Mouse (Mus musculus) B cell, adult 67 days (primary cell): Measurements from ENCODE around the gene 2700049A03Rik. TPM values are rescaled to one million over a fixed set of nuclear protein-coding genes. Genes with fewer than 3 reads are reported as not detected.

Experiments used
- total RNA-seq, 2 experiments: library from RNA; stranded (reverse); gene quantifications; 4 replicates each; pipeline ENCODE4 v1.2.4; 2023

Gene 2700049A03Rik
- 10 to 100 TPM; 14.2 to 15.1 TPM for total RNA-seq

DNA sequence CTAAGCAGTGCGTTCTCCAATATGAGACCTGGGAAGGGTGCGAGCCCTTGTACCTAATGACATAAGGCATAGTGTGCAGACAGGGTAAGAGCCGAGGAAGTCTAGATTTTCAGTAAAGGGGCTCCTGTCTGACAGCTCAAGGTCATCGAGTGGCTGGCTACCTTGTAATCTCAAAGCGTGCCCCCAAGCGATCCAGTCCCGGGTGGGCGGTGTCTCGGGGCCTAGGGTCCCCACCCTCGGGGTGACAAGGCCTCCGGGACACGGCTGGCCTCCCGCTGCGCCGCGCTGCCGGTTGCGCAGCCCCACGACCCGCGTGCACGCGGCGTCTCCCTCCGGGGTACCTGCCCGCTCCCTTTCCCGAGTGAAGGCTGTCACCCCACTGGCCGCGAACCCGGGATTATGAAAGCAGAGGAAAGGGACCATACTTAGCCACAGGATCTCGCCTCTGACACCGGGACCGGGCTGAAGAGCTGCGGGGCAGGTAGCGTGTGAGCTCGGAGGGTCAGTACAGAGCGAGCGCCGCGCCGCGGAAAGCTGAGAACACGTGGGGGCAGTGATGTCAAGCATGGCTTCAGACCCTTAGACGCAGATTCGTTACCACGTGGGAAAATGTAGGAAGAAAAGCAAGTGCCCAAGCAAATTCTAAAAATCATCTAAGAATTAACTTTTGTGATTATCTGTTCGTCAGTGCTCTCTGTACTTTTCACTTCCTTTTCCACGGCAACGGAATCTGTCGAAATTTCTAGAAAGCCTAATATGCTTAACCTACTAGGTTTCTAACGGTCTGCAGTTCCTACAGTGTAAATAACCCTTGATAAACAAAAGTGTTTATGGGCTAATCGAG is at the start of gene 2700049A03Rik, which contains the start of gene Timm9:
Gene 2700049A03Rik, plus strand, starts transcription at position 719 of the 844 bp plus-strand sequence.
Gene Timm9, minus strand, starts transcription at position 555 of the 844 bp plus-strand sequence.

DNA sequence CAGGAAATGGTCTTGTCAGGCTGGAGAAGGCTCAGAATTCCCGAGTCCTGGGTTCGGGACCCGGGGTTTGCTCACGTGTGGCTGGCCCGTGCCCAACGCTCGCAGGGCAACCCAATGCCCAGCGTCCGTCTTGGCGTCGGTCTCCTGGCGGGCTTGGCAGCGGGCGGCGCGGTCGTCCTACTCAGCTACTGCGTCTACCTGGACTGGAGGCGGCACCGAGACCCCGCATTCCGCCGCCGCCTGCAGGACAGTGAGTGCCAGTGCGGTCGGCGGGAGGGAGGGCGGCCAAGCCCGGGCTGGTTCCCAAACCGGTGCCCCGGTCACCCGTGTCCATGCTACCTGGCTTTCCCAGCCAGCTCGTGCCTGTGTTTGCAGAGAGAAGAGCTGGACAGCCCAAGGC is 25.3 kb upstream of the 2700049A03Rik start, which contains the start of gene Tomm20l:
Gene Tomm20l, plus strand, starts transcription at position 98 of the 400 bp plus-strand sequence.

Other genes starting within 250 kb of the 2700049A03Rik start
- gene Actr10, start 199.0 kb upstream of the 2700049A03Rik start, total RNA-seq = 100 to 1,000 TPM; 109 to 116 TPM
- 100 to 1,000 TPM; 206 to 233 TPM for gene Psma3, start 162.2 kb upstream of the 2700049A03Rik start, total RNA-seq
- 10 to 100 TPM; 68.1 to 81.9 TPM for gene Arid4a, start 120.9 kb upstream of the 2700049A03Rik start, total RNA-seq
- gene Tomm20l, start 25.4 kb upstream of the 2700049A03Rik start, total RNA-seq = not detected
- 10 to 100 TPM; 29.5 to 40.6 TPM for gene Timm9, start 164 bp upstream of the 2700049A03Rik start, total RNA-seq
- under 1 TPM; 0.15 to 0.21 TPM for gene Dact1, start 173.0 kb downstream of the 2700049A03Rik start, total RNA-seq